8 mouse cellular contexts compared by ENCODE assay signal in genomic region chr16:28840075-28840974, GRCm38 (mm10).
A peak's percentile ranks its signal among the peaks of the same experiment; 100 is the strongest.
DNase-seq lines count a peak whose midpoint lies in the region; ATAC-seq lines count a peak whose summit lies in the region.

No protein-coding gene starts in this region.

- DNase-seq in left cerebral cortex, adult 18-20 months (ENCODE audit: low spot score in 2 of 2): peak; percentile 81 to 84
- no peak for DNase-seq in left cerebral cortex, adult 8-10 months (ENCODE audit: low spot score in 2 of 2)
- peak; percentile 80 for DNase-seq in adrenal gland, postnatal 14 days
- peak; percentile 51 for DNase-seq in hindbrain, embryonic 10.5 days (ENCODE audit: low spot score)
- DNase-seq in layer of hippocampus, postnatal 14 days (ENCODE audit: low spot score in 2 of 2): peak; percentile 66 to 86
- peak; percentile 82 for DNase-seq in testis, postnatal 10 days (ENCODE audit: low spot score)

- peaks cover 19% of the 10 kb centered on the region for H3K4me1 ChIP-seq in embryonic facial prominence, embryonic 12.5 days
- H3K4me1 ChIP-seq in hindbrain, embryonic 10.5 days (replicated peaks): peaks cover 28% of the 10 kb centered on the region
- H3K4me1 ChIP-seq in midbrain, embryonic 12.5 days: peaks cover 15% of the 10 kb centered on the region

- H3K36me3 ChIP-seq in embryonic facial prominence, embryonic 12.5 days: no peaks in the 10 kb centered on the region
- no peaks in the 10 kb centered on the region for H3K36me3 ChIP-seq in hindbrain, embryonic 10.5 days
- H3K36me3 ChIP-seq in midbrain, embryonic 12.5 days: no peaks in the 10 kb centered on the region

- no peak overlapping the region for H3K4me3 ChIP-seq in embryonic facial prominence, embryonic 12.5 days
- H3K4me3 ChIP-seq in hindbrain, embryonic 10.5 days: no peak overlapping the region
- no peak overlapping the region for H3K4me3 ChIP-seq in midbrain, embryonic 12.5 days

- H3K27ac ChIP-seq in embryonic facial prominence, embryonic 12.5 days: 0 out of 2 replicates have a peak overlapping the region, but pooled peaks have one; percentile 17
- no peak overlapping the region for H3K27ac ChIP-seq in hindbrain, embryonic 10.5 days
- H3K27ac ChIP-seq in midbrain, embryonic 12.5 days (replicated peaks): no peak overlapping the region

- no peak overlapping the region for H3K9ac ChIP-seq in embryonic facial prominence, embryonic 12.5 days
- no peak overlapping the region for H3K9ac ChIP-seq in midbrain, embryonic 12.5 days (replicated peaks)

- H3K4me2 ChIP-seq in embryonic facial prominence, embryonic 12.5 days (replicated peaks): no peak overlapping the region
- no peak overlapping the region for H3K4me2 ChIP-seq in midbrain, embryonic 12.5 days (replicated peaks)

- no peaks in the 10 kb centered on the region for H3K27me3 ChIP-seq in embryonic facial prominence, embryonic 12.5 days
- peaks cover 11% of the 10 kb centered on the region for H3K27me3 ChIP-seq in hindbrain, embryonic 10.5 days (ENCODE audit: insufficient read depth, poor library complexity, severe bottlenecking)
- peaks cover 14% of the 10 kb centered on the region for H3K27me3 ChIP-seq in midbrain, embryonic 12.5 days

- ATAC-seq in embryonic facial prominence, embryonic 12.5 days (ENCODE audit: insufficient number of reproducible peaks, insufficient read depth, low FRiP score, low TSS enrichment): peak; percentile 42; the same call in 1 of the 2 replicates
- ATAC-seq in midbrain, embryonic 12.5 days (ENCODE audit: low FRiP score, low read depth): peak; percentile 31

- 55% methylated on average over 24 of the region's 24 CpGs for WGBS in embryonic facial prominence, embryonic 12.5 days
- 65% methylated on average over 24 of the region's 24 CpGs for WGBS in hindbrain, embryonic 10.5 days
- 59% methylated on average over 24 of the region's 24 CpGs for WGBS in midbrain, embryonic 12.5 days

- H3K9me3 ChIP-seq in embryonic facial prominence, embryonic 12.5 days: no peaks in the 10 kb centered on the region
- H3K9me3 ChIP-seq in hindbrain, embryonic 10.5 days: no peaks in the 10 kb centered on the region
- no peaks in the 10 kb centered on the region for H3K9me3 ChIP-seq in midbrain, embryonic 12.5 days

Comparison
In these comparisons a context has a peak if more than half of its experiments do, and no peak if none do; other contexts are left out.
1. DNase-seq: peak in left cerebral cortex, adult 18-20 months (2 of 2), adrenal gland, postnatal 14 days (single experiment), hindbrain, embryonic 10.5 days (single experiment), layer of hippocampus, postnatal 14 days (2 of 2) and testis, postnatal 10 days (single experiment); none in left cerebral cortex, adult 8-10 months (0 of 2).